Mouse (Mus musculus): ENCODE results near the gene Pcx.
A peak's percentile ranks its signal among the peaks of the same experiment; 100 is the strongest.

Gene Pcx

GRCm38 (mm10) chr19:4548305-4548883 lies 38.1 kb downstream of the Pcx start:
- DNase-seq (ENCODE audit: low spot score in 2 of 2), result no peak

- no peak for DNase-seq (ENCODE audit: low spot score in 2 of 2)
Measured at GRCm38 (mm10) chr19:4554248-4554647, 44.0 kb downstream of the Pcx start.

GRCm38 (mm10) chr19:4555086-4555485 lies 44.8 kb downstream of the Pcx start:
- no peak for DNase-seq (ENCODE audit: low spot score in 2 of 2)

- no peak for DNase-seq (ENCODE audit: low spot score in 2 of 2)
Measured at GRCm38 (mm10) chr19:4556787-4557186, 46.5 kb downstream of the Pcx start.

GRCm38 (mm10) chr19:4557796-4558569 lies 47.7 kb downstream of the Pcx start:
- DNase-seq (ENCODE audit: low spot score in 2 of 2), result peak; percentile 45 to 48

GRCm38 (mm10) chr19:4558570-4558955 lies 48.3 kb downstream of the Pcx start:
- no peak for DNase-seq (ENCODE audit: low spot score in 2 of 2)

- no peak for DNase-seq (ENCODE audit: low spot score in 2 of 2)
Measured at GRCm38 (mm10) chr19:4559011-4559410, 48.7 kb downstream of the Pcx start.

- DNase-seq (ENCODE audit: low spot score in 2 of 2), result peak in 1 of 2 experiments; percentile 18
Measured at GRCm38 (mm10) chr19:4559588-4559987, 49.3 kb downstream of the Pcx start.

- no peak for DNase-seq (ENCODE audit: low spot score in 2 of 2)
Measured at GRCm38 (mm10) chr19:4560205-4560604, 49.9 kb downstream of the Pcx start.

GRCm38 (mm10) chr19:4565678-4566077 lies 55.4 kb downstream of the Pcx start:
- no peak for DNase-seq (ENCODE audit: low spot score in 2 of 2)

GRCm38 (mm10) chr19:4566880-4567279 lies 56.6 kb downstream of the Pcx start:
- no peak for DNase-seq (ENCODE audit: low spot score in 2 of 2)

GRCm38 (mm10) chr19:4567665-4568064 lies 57.4 kb downstream of the Pcx start:
- DNase-seq (ENCODE audit: low spot score in 2 of 2), result no peak

- DNase-seq (ENCODE audit: low spot score in 2 of 2), result no peak
Measured at GRCm38 (mm10) chr19:4568832-4569231, 58.6 kb downstream of the Pcx start.

- no peak for DNase-seq (ENCODE audit: low spot score in 2 of 2)
Measured at GRCm38 (mm10) chr19:4569356-4570236, 59.3 kb downstream of the Pcx start.

GRCm38 (mm10) chr19:4570237-4570613 lies 60.0 kb downstream of the Pcx start:
- no peak for DNase-seq (ENCODE audit: low spot score in 2 of 2)

GRCm38 (mm10) chr19:4570815-4571214 lies 60.5 kb downstream of the Pcx start:
- no peak for DNase-seq (ENCODE audit: low spot score in 2 of 2)

GRCm38 (mm10) chr19:4571658-4572057 lies 61.4 kb downstream of the Pcx start:
- no peak for DNase-seq (ENCODE audit: low spot score in 2 of 2)

GRCm38 (mm10) chr19:4572061-4572460 lies 61.8 kb downstream of the Pcx start:
- DNase-seq (ENCODE audit: low spot score in 2 of 2), result no peak

- no peak for DNase-seq (ENCODE audit: low spot score in 2 of 2)
Measured at GRCm38 (mm10) chr19:4572467-4572866, 62.2 kb downstream of the Pcx start.

GRCm38 (mm10) chr19:4573241-4573640 lies 63.0 kb downstream of the Pcx start:
- DNase-seq (ENCODE audit: low spot score in 2 of 2), result no peak

GRCm38 (mm10) chr19:4578799-4579198 lies 68.5 kb downstream of the Pcx start:
- no peak for DNase-seq (ENCODE audit: low spot score in 2 of 2)

- no peak for DNase-seq (ENCODE audit: low spot score in 2 of 2)
Measured at GRCm38 (mm10) chr19:4579296-4579695, 69.0 kb downstream of the Pcx start.

- DNase-seq (ENCODE audit: low spot score in 2 of 2), result no peak
Measured at GRCm38 (mm10) chr19:4583856-4584255, 73.6 kb downstream of the Pcx start.

Data from frontal cortex, postnatal 10 days (tissue).